Mouse (Mus musculus) myocyte (in vitro differentiated cells): ENCODE data around the gene Exoc3l.

ENCODE experiments used
- CEBPB ChIP-seq: IDR thresholded peaks from 2 replicates; pipeline ENCODE4 v1.6.1; 2011; ENCODE audit warnings: mild to moderate bottlenecking, moderate library complexity; ENCODE audit not compliant: poor library complexity, insufficient read depth, severe bottlenecking
- E2F4 ChIP-seq: IDR thresholded peaks from one replicate; pipeline ENCODE4 v1.6.1; 2011; ENCODE audit warnings: mild to moderate bottlenecking, control low read depth, moderate library complexity; ENCODE audit not compliant: insufficient read depth

DNA sequence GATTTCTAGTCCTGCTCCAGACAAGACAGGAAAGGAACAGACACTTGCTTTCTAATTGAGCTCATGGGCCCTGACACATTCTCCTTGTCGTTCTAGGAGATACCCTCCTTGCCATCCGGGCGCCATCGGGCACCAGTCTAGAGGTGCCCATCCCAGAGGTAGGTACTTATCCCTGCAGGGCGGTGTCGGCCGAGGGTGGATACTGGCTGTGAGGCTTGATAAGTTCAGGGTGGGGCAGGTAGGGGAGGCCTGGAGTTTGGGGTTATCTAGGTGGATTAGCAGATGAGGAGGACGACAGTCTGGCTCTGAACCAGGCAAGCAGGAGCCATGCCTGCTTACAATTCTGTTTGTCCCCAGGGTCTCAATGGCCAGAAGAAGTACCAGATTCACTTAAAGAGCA lies 4.1 kb upstream of the Exoc3l start:
- TF ChIP-seq E2F4 (no peak), CEBPB (no peak)
